Comparison of ENCODE assay signal across 18 mouse cellular contexts in the genomic region with DNA sequence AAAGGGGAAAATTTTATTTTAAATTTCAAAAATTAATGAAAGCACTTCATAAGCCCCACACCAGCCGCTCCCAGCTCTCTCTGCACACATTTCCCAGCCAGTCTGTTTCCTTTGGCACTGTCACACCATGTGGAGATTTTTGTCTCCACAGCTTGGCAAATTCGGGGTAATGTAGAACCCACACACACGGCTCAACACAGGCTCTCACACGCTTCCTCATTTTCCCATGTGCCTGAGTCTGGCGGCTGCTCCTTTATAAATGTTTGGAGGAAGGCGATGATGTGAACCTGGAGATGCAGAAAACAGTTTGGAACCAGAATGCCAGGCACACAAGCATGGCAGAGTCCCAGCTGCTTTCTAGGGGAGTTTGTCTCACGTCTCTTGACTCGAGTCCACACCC. TPM values are rescaled to one million over a fixed set of nuclear protein-coding genes. Genes with fewer than 3 reads are reported as not detected.
DNase-seq lines count a peak whose midpoint lies in the region; ATAC-seq and TF ChIP-seq lines count a peak whose summit lies in the region.
"Had no signal": no experiment of that assay in that cellular context is flagged by ENCODE, and none has a peak within 500 bp of the region (broad histone marks: within the 10 kb centered on the region; RNA-seq: fewer than 3 reads in every experiment).

No protein-coding gene starts in this region.

- no peak overlapping the region for H3K27ac ChIP-seq in gastrocnemius, adult 2 months
- H3K27ac ChIP-seq: heart, adult 2 months; limb, embryonic 12.5 days; neural tube, embryonic 15.5 days had no signal

- peak; percentile 99 for ATAC-seq in frontal cortex, adult (ENCODE audit: low TSS enrichment)
- no peak for ATAC-seq in megakaryocyte progenitor cell, adult 5-6 weeks (replicated peaks; ENCODE audit: poor library complexity)

- no peak overlapping the region for H3K4me3 ChIP-seq in gastrocnemius, adult 2 months
- H3K4me3 ChIP-seq: heart, adult 2 months; limb, embryonic 12.5 days; neural tube, embryonic 15.5 days had no signal

- peak; percentile 20 for DNase-seq in gastrocnemius, adult 2 months
- DNase-seq in gastrocnemius, postnatal 4 days (ENCODE audit: low spot score in 2 of 2) = no peak
- peak; percentile 75 for DNase-seq in layer of hippocampus, adult 9-11 months
- DNase-seq in right cerebral cortex, postnatal 25 days = peak; percentile 51
- no peak for DNase-seq in spleen, postnatal 36 days (ENCODE audit: low spot score in 2 of 2)
- no peak for DNase-seq in spleen, adult 12 weeks (ENCODE audit: low spot score)
- DNase-seq: adrenal gland, adult 8-10 months; cerebellum, adult 11 months; heart, adult 2 months; lung, postnatal 4 days; spleen, adult 18-20 months; thymus, adult 18-20 months had no signal

- no peak for TF ChIP-seq CTCF in gastrocnemius, adult 2 months (IDR thresholded peaks at IDR 0.05)

- intact Hi-C loops in gastrocnemius, adult 2 months (cut with DNase I) = no loop called here

RNA-seq across cellular contexts. Expression of gene Gm17374, which starts 38.0 kb away (rescaled TPM):
- total RNA-seq in gastrocnemius, adult 2 months (2021) = not detected
- not detected for total RNA-seq in gastrocnemius, postnatal 4 days (2021)
- not detected in 2 replicates for total RNA-seq in megakaryocyte progenitor cell, adult 5-6 weeks (2015)
- not detected in 2 replicates for total RNA-seq in megakaryocyte progenitor cell, adult 5-6 weeks (2017)
- total RNA-seq: adrenal gland, adult 8-10 months; heart, adult 2 months; heart, postnatal 25 days; midbrain, postnatal 0 days had no signal

RNA-seq across cellular contexts. Expression of gene Tasp1, which starts 47.2 kb away (rescaled TPM):
- 1 to 10 TPM; 5.2 to 6.7 TPM for total RNA-seq in gastrocnemius, adult 2 months (2021)
- 1 to 10 TPM; 7.9 to 8.6 TPM for total RNA-seq in gastrocnemius, postnatal 4 days (2021)
- 18.0 and 19.6 TPM in 2 replicates for total RNA-seq in megakaryocyte progenitor cell, adult 5-6 weeks (2015)
- total RNA-seq in megakaryocyte progenitor cell, adult 5-6 weeks (2017) = 22.2 and 29.6 TPM in 2 replicates

RNA-seq across cellular contexts. Expression of gene Esf1, which starts 56.5 kb away (rescaled TPM):
- 10 to 100 TPM; 12.1 to 12.9 TPM for total RNA-seq in gastrocnemius, adult 2 months (2021)
- total RNA-seq in gastrocnemius, postnatal 4 days (2021) = 10 to 100 TPM; 16.9 to 20.6 TPM
- 42.8 and 43.7 TPM in 2 replicates for total RNA-seq in megakaryocyte progenitor cell, adult 5-6 weeks (2015)
- total RNA-seq in megakaryocyte progenitor cell, adult 5-6 weeks (2017) = 46.9 and 69.0 TPM in 2 replicates

RNA-seq across cellular contexts. Expression of gene Ndufaf5, which starts 56.6 kb away (rescaled TPM):
- total RNA-seq in gastrocnemius, adult 2 months (2021) = 10 to 100 TPM; 36.1 to 45.8 TPM
- 10 to 100 TPM; 23.5 to 25.4 TPM for total RNA-seq in gastrocnemius, postnatal 4 days (2021)
- total RNA-seq in megakaryocyte progenitor cell, adult 5-6 weeks (2015) = 12.0 and 21.1 TPM in 2 replicates
- total RNA-seq in megakaryocyte progenitor cell, adult 5-6 weeks (2017) = 20.9 and 28.1 TPM in 2 replicates

Comparison
In these comparisons a context has a peak if more than half of its experiments do, and no peak if none do; other contexts are left out.
1. DNase-seq: peak in gastrocnemius, adult 2 months (single experiment), layer of hippocampus, adult 9-11 months (single experiment) and right cerebral cortex, postnatal 25 days (single experiment); none in gastrocnemius, postnatal 4 days (0 of 2), spleen, postnatal 36 days (0 of 2) and spleen, adult 12 weeks (single experiment).